Mouse (Mus musculus): ENCODE data around the gene B3gnt4.

DNA sequence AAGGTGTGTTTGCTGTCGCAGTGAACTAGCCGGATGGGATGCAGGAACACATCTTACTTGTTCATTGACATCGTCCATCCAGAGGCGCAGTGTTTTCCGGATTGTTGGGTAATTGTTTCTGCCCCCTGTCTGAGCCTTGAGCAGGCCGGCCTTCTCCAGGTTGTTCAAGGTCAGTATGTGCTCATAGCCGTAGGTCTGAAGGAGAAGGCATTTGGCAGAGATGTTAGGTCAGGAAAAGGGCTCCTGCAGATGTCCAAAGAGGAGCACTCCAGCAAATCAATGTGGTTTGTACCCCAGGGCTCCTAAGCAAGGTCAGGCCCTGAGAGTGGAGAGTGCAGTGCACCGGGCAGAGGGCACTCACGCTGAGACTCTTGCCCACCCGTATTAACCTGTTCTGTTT, 23.5 kb downstream of the B3gnt4 start:
- TF ChIP-seq POLR2A (IDR thresholded peaks at IDR 0.05; ENCODE audit: extremely low read depth, insufficient read depth, low read length) = no peak
- TF ChIP-seq CTCF (IDR thresholded peaks at IDR 0.05; ENCODE audit: low read depth, low read length) = no peak

All from liver, adult 2 months (tissue).